Comparison of ENCODE assay signal across 16 mouse cellular contexts in genomic region chr3:36138996-36139395, GRCm38 (mm10).
"Had no signal": no experiment of that assay in that cellular context is flagged by ENCODE, and none has a peak within 500 bp of the region (broad histone marks: within the 10 kb centered on the region; RNA-seq: fewer than 3 reads in every experiment).

No protein-coding gene starts in this region.

- DNase-seq: heart, postnatal 10 days; heart, postnatal 14 days; heart, postnatal 36 days; heart, postnatal 4 days; kidney, adult 11 months; kidney, adult 18-20 months; kidney, adult 2 months; kidney, adult 8-10 months; kidney, adult 9 months; kidney, postnatal 10 days; kidney, postnatal 14 days; kidney, postnatal 25 days; kidney, postnatal 36 days; kidney, postnatal 4 days; layer of hippocampus, adult 9-11 months; layer of hippocampus, postnatal 36 days had no signal
